Mouse (Mus musculus): ENCODE results near the gene Gata5. TPM values are rescaled to one million over a fixed set of nuclear protein-coding genes. Genes with fewer than 3 reads are reported as not detected.

Gene Gata5
- polyA plus RNA-seq, 1 experiment from 2014 or later = 0.25 TPM

GRCm38 (mm10) chr2:180277773-180278320, 56.7 kb downstream of the Gata5 start:
- Histone ChIP-seq H3K27ac (0 out of 2 replicates have a peak overlapping the region, but pooled peaks have one; percentile 35), H3K9me3 (no peaks in the 10 kb centered on the region), H3K4me3 (no peak overlapping the region), H3K4me1 (replicated peaks) (peaks cover 27% of the 10 kb centered on the region), H3K36me3 (no peaks in the 10 kb centered on the region), H3K27me3 (ENCODE audit: insufficient read depth, poor library complexity, severe bottlenecking) (peaks cover 30% of the 10 kb centered on the region)
- DNase-seq (ENCODE audit: low spot score) = no peak
- 66% methylated on average over 8 of the region's 8 CpGs for WGBS

DNA sequence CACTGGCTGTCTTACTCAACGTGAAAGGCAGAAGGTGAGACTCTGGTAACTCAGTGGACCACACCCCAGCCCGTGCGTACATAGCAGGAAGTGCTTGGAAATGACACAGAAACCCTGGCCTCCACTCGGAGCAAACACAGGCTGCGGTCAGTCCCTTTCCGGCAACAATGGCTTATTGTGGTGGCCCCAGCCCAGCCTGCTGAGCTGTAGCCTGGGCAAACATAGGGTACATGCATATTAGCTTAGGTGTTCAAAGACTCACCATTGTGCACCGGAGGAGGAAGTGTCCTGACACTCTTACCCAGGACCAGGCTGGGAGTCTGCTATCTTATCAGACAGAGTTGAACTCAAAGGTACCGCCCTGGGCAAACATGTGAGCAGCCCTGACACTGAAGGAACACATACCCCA, 57.6 kb downstream of the Gata5 start:
- Histone ChIP-seq H3K4me3 (no peak overlapping the region), H3K27me3 (ENCODE audit: insufficient read depth, poor library complexity, severe bottlenecking) (peaks cover 30% of the 10 kb centered on the region), H3K4me1 (replicated peaks) (peaks cover 37% of the 10 kb centered on the region), H3K36me3 (no peaks in the 10 kb centered on the region), H3K27ac (0 out of 2 replicates have a peak overlapping the region, but pooled peaks have one; percentile 12), H3K9me3 (no peaks in the 10 kb centered on the region)
- 70% methylated on average over 8 of the region's 8 CpGs for WGBS
- no peak for DNase-seq (ENCODE audit: low spot score)

GRCm38 (mm10) chr2:180276385-180276784, 58.1 kb downstream of the Gata5 start:
- Histone ChIP-seq H3K27me3 (ENCODE audit: insufficient read depth, poor library complexity, severe bottlenecking) (peaks cover 30% of the 10 kb centered on the region), H3K27ac (no peak overlapping the region), H3K4me1 (replicated peaks) (peaks cover 42% of the 10 kb centered on the region), H3K9me3 (no peaks in the 10 kb centered on the region), H3K4me3 (no peak overlapping the region), H3K36me3 (peaks cover 2% of the 10 kb centered on the region; the same call in 1 of the 2 replicates)
- WGBS = 64% methylated on average over 4 of the region's 4 CpGs
- DNase-seq (ENCODE audit: low spot score) = no peak

GRCm38 (mm10) chr2:180275836-180276235, 58.7 kb downstream of the Gata5 start:
- Histone ChIP-seq H3K9me3 (no peaks in the 10 kb centered on the region), H3K4me1 (replicated peaks) (peaks cover 47% of the 10 kb centered on the region), H3K27ac (0 out of 2 replicates have a peak overlapping the region, but pooled peaks have one; percentile 40), H3K36me3 (peaks cover 8% of the 10 kb centered on the region), H3K4me3 (peak overlapping the region; percentile 23; the same call in 1 of the 2 replicates), H3K27me3 (ENCODE audit: insufficient read depth, poor library complexity, severe bottlenecking) (peaks cover 30% of the 10 kb centered on the region)
- WGBS = 2% methylated on average over 8 of the region's 8 CpGs
- DNase-seq (ENCODE audit: low spot score) = peak; percentile 88

Other genes with a start within 250 kb of the Gata5 start
- gene Hrh3, start 230.2 kb downstream of the Gata5 start, polyA plus RNA-seq (2016; fragmentation: Nextera tagmentation; extraction: Ambion mirVana) = 1.5 and 4.2 TPM in 2 replicates
- 29.0 and 42.2 TPM in 2 replicates for gene Osbpl2, start 215.4 kb downstream of the Gata5 start, polyA plus RNA-seq (2016; fragmentation: Nextera tagmentation; extraction: Ambion mirVana)
- gene Adrm1, start 163.2 kb downstream of the Gata5 start, polyA plus RNA-seq (2016; fragmentation: Nextera tagmentation; extraction: Ambion mirVana) = 278 and 297 TPM in 2 replicates
- gene Lama5, start 108.8 kb downstream of the Gata5 start, polyA plus RNA-seq (2016; fragmentation: Nextera tagmentation; extraction: Ambion mirVana) = 7.2 and 10.8 TPM in 2 replicates
- 440 and 510 TPM in 2 replicates for gene Rps21, start 77.3 kb downstream of the Gata5 start, polyA plus RNA-seq (2016; fragmentation: Nextera tagmentation; extraction: Ambion mirVana)
- gene Cables2, start 61.2 kb downstream of the Gata5 start, polyA plus RNA-seq (2016; fragmentation: Nextera tagmentation; extraction: Ambion mirVana) = 12.6 and 16.0 TPM in 2 replicates
- gene Rbbp8nl, start 44.8 kb downstream of the Gata5 start, polyA plus RNA-seq (2016; fragmentation: Nextera tagmentation; extraction: Ambion mirVana) = 0.18 and 0.55 TPM in 2 replicates
- 7.6 and 8.7 TPM in 2 replicates for gene Slco4a1, start 121.5 kb upstream of the Gata5 start, polyA plus RNA-seq (2016; fragmentation: Nextera tagmentation; extraction: Ambion mirVana)
- gene Ntsr1, start 165.3 kb upstream of the Gata5 start, polyA plus RNA-seq (2016; fragmentation: Nextera tagmentation; extraction: Ambion mirVana) = 0.31 and 0.39 TPM in 2 replicates
- gene Mrgbp, start 246.6 kb upstream of the Gata5 start, polyA plus RNA-seq (2016; fragmentation: Nextera tagmentation; extraction: Ambion mirVana) = 39.2 and 39.3 TPM in 2 replicates